Mouse (Mus musculus) layer of hippocampus, adult 8-10 months (tissue): ENCODE data around the gene Gm8773. TPM values are rescaled to one million over a fixed set of nuclear protein-coding genes. Genes with fewer than 3 reads are reported as not detected.

ENCODE experiments used
- DNase-seq, 2 experiments: peaks; one replicate each; pipeline ENCODE4 v3.0.0; 2022; ENCODE audit warnings: low spot score in 2 of 2
- total RNA-seq, 4 experiments: library from RNA; stranded (reverse); gene quantifications; 2 replicates each; pipeline ENCODE4 v1.2.4; 2022

Gene Gm8773
- total RNA-seq: not detected

GRCm38 (mm10) chr5:5573749-5574317 lies at the start of gene Gm8773:
Gene Gm8773 (plus strand): TSS chr5:5573799.
- no peak for DNase-seq

- no peak for DNase-seq
Observed at GRCm38 (mm10) chr5:5533656-5534420, 39.8 kb upstream of the Gm8773 start.

GRCm38 (mm10) chr5:5536131-5536530 lies 37.5 kb upstream of the Gm8773 start:
- DNase-seq: no peak

GRCm38 (mm10) chr5:5539771-5540170 lies 33.8 kb upstream of the Gm8773 start:
- DNase-seq: no peak

- DNase-seq: no peak
Observed at GRCm38 (mm10) chr5:5540385-5540784, 33.2 kb upstream of the Gm8773 start.

- DNase-seq: no peak
Observed at GRCm38 (mm10) chr5:5551110-5551509, 22.5 kb upstream of the Gm8773 start.

GRCm38 (mm10) chr5:5559079-5559740 lies 14.4 kb upstream of the Gm8773 start, which contains the start of gene Gtpbp10:
Gene Gtpbp10 (minus strand): TSS chr5:5559538.
- DNase-seq: peak; percentile 85 to 91

- no peak for DNase-seq
Observed at GRCm38 (mm10) chr5:5559798-5560197, 13.8 kb upstream of the Gm8773 start.

GRCm38 (mm10) chr5:5561041-5561706 lies 12.4 kb upstream of the Gm8773 start:
- no peak for DNase-seq

- no peak for DNase-seq
Observed at GRCm38 (mm10) chr5:5562435-5562834, 11.2 kb upstream of the Gm8773 start.

- no peak for DNase-seq
Observed at GRCm38 (mm10) chr5:5587686-5588085, 14.1 kb downstream of the Gm8773 start.

- DNase-seq: no peak
Observed at GRCm38 (mm10) chr5:5610540-5610939, 36.9 kb downstream of the Gm8773 start.

- no peak for DNase-seq
Observed at GRCm38 (mm10) chr5:5618329-5618728, 44.7 kb downstream of the Gm8773 start.

GRCm38 (mm10) chr5:5625491-5625890 lies 51.9 kb downstream of the Gm8773 start:
- DNase-seq: no peak

Other genes starting within 250 kb of the Gm8773 start
- 100 to 1,000 TPM; 243 to 267 (median 257) TPM for gene Cdk14, start 153.5 kb upstream of the Gm8773 start, total RNA-seq
- under 1 TPM in 1 of 4 experiments, not detected in 3; 0.64 TPM for gene 1700015F17Rik, start 94.7 kb upstream of the Gm8773 start, total RNA-seq
- gene Cldn12, start 58.8 kb upstream of the Gm8773 start, total RNA-seq: 10 to 100 TPM; 25.1 to 33.0 (median 28.2) TPM
- 10 to 100 TPM in 3 of 4 experiments, 1 to 10 TPM in 1; 8.1 to 14.7 (median 11.0) TPM for gene Gtpbp10, start 14.3 kb upstream of the Gm8773 start, total RNA-seq
- 10 to 100 TPM; 12.4 to 25.5 (median 17.5) TPM for gene Cfap69, start 90.4 kb downstream of the Gm8773 start, total RNA-seq
- 1 to 10 TPM; 5.3 to 5.9 (median 5.5) TPM for gene Steap2, start 120.8 kb downstream of the Gm8773 start, total RNA-seq
- gene Steap1, start 175.5 kb downstream of the Gm8773 start, total RNA-seq: under 1 TPM in 2 of 4 experiments, not detected in 2; 0.58 to 0.73 TPM